Mouse (Mus musculus) megakaryocyte, embryonic 14.5 days (primary cell): ENCODE results near the gene Pcdh9.

Experiments used
- FLI1 ChIP-seq: IDR thresholded peaks from 2 replicates; pipeline ENCODE4 v1.6.1; 2012; ENCODE audit warnings: low read length, inconsistent platforms, mixed read lengths
- GATA1 ChIP-seq: IDR thresholded peaks from 3 replicates; pipeline ENCODE4 v1.6.1; 2012; ENCODE audit warnings: mixed read lengths, low read length, inconsistent platforms, borderline replicate concordance

DNA sequence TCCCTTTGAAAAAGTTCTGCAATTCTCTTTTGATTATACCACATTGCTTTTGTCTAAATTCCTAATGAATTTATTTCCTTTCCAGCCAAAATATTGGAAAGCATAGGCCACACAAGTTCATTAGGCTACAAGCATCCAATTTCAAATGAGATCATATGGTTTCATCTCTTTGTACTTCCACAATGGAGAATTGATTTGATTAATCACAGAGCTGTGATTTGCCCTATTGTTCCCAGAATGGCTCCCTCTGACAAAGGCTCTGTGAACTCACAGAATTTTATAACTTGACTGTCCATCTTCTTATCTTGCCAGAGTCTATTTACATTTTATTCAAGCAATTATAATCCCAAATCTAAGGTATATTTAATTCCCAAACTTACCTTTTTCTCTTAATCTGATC lies 22.3 kb downstream of the Pcdh9 start:
- no peak for TF ChIP-seq GATA1
- TF ChIP-seq FLI1 = no peak
